Mouse (Mus musculus) embryonic fibroblast, embryonic 13.5 days (primary cell): ENCODE data around the gene Msh4. TPM values are rescaled to one million over a fixed set of nuclear protein-coding genes. Genes with fewer than 3 reads are reported as not detected.
A peak's percentile ranks its signal among the peaks of the same experiment; 100 is the strongest.

ENCODE experiments used
- H3K27ac ChIP-seq: 2 replicates; pipeline ENCODE4 v1.5.1; 2012; ENCODE audit warnings: low read length, control low read depth, inconsistent platforms; ENCODE audit not compliant: insufficient read depth
- H3K4me1 ChIP-seq: 2 replicates; pipeline ENCODE4 v1.6.1; 2011; ENCODE audit warnings: low read length; ENCODE audit not compliant: control insufficient read depth, insufficient read depth
- H3K4me3 ChIP-seq: 2 replicates; pipeline ENCODE4 v1.5.1; 2011; ENCODE audit warnings: mild to moderate bottlenecking, control low read depth, low read length; ENCODE audit not compliant: insufficient read depth
- CTCF ChIP-seq: IDR thresholded peaks from 2 replicates; pipeline ENCODE4 v1.5.1; 2011; ENCODE audit warnings: mild to moderate bottlenecking, control low read depth, low read length, moderate library complexity, borderline replicate concordance; ENCODE audit not compliant: insufficient read depth
- POLR2A ChIP-seq: IDR thresholded peaks from 2 replicates; pipeline ENCODE4 v1.6.1; 2011; ENCODE audit warnings: low read depth, mild to moderate bottlenecking, control low read depth, low read length, moderate library complexity
- polyA plus RNA-seq: library from polyadenylated mRNA; stranded (reverse); fragments of >200 nt; gene quantifications from 2 replicates; pipeline ENCODE4 v1.2.4, GENCODE M21; 2011; ENCODE audit warnings: low read depth; ENCODE audit not compliant: missing spikeins, insufficient read length

Gene Msh4
- polyA plus RNA-seq, 1 experiment = 0.32 TPM

GRCm38 (mm10) chr3:153911197-153911881 lies 5.4 kb upstream of the Msh4 start:
- Histone ChIP-seq H3K27ac (peak overlapping the region; percentile 85), H3K4me3 (peak overlapping the region; percentile 100), H3K4me1 (peaks cover 8% of the 10 kb centered on the region; the same call in 1 of the 2 replicates)
- TF ChIP-seq POLR2A = peak; percentile 2; the same call in 1 of the 2 replicates
- TF ChIP-seq CTCF = no peak

- no peak overlapping the region; the same call in 1 of the 2 replicates for H3K27ac ChIP-seq
- TF ChIP-seq CTCF = no peak
- no peak for TF ChIP-seq POLR2A
- peak overlapping the region; percentile 100 for H3K4me3 ChIP-seq
- peaks cover 8% of the 10 kb centered on the region; the same call in 1 of the 2 replicates for H3K4me1 ChIP-seq
Measured at GRCm38 (mm10) chr3:153910489-153910888, 4.6 kb upstream of the Msh4 start.

GRCm38 (mm10) chr3:153908919-153909318 lies 3.0 kb upstream of the Msh4 start:
- no peak overlapping the region for H3K27ac ChIP-seq
- peaks cover 8% of the 10 kb centered on the region; the same call in 1 of the 2 replicates for H3K4me1 ChIP-seq
- H3K4me3 ChIP-seq = peak overlapping the region; percentile 26
- TF ChIP-seq POLR2A (no peak), CTCF (no peak)

- TF ChIP-seq CTCF = no peak
- TF ChIP-seq POLR2A = no peak; the same call in 1 of the 2 replicates
- Histone ChIP-seq H3K27ac (no peak overlapping the region), H3K4me1 (peaks cover 6% of the 10 kb centered on the region; the same call in 1 of the 2 replicates), H3K4me3 (no peak overlapping the region)
Measured at GRCm38 (mm10) chr3:153905251-153906135, 445 bp downstream of the Msh4 start.

GRCm38 (mm10) chr3:153904586-153904985 lies 1.4 kb downstream of the Msh4 start:
- H3K4me3 ChIP-seq = no peak overlapping the region
- TF ChIP-seq POLR2A (no peak; the same call in 1 of the 2 replicates), CTCF (peak; percentile 87)
- H3K27ac ChIP-seq = no peak overlapping the region
- H3K4me1 ChIP-seq = peaks cover 6% of the 10 kb centered on the region; the same call in 1 of the 2 replicates

GRCm38 (mm10) chr3:153902595-153902994 lies 3.3 kb downstream of the Msh4 start:
- no peak overlapping the region for H3K27ac ChIP-seq
- TF ChIP-seq POLR2A (no peak), CTCF (no peak)
- 0 out of 2 replicates have a peak, but pooled peaks cover 2% of the 10 kb centered on the region for H3K4me1 ChIP-seq
- no peak overlapping the region for H3K4me3 ChIP-seq

GRCm38 (mm10) chr3:153901904-153902303 lies 4.0 kb downstream of the Msh4 start:
- no peak for TF ChIP-seq CTCF
- TF ChIP-seq POLR2A = no peak
- no peak overlapping the region for H3K4me3 ChIP-seq
- no peak overlapping the region for H3K27ac ChIP-seq
- no peaks in the 10 kb centered on the region for H3K4me1 ChIP-seq

GRCm38 (mm10) chr3:153897216-153897615 lies 8.7 kb downstream of the Msh4 start:
- Histone ChIP-seq H3K4me1 (no peaks in the 10 kb centered on the region), H3K27ac (no peak overlapping the region), H3K4me3 (no peak overlapping the region)
- TF ChIP-seq POLR2A = no peak
- no peak for TF ChIP-seq CTCF

- Histone ChIP-seq H3K27ac (no peak overlapping the region), H3K4me3 (no peak overlapping the region), H3K4me1 (no peaks in the 10 kb centered on the region)
- TF ChIP-seq CTCF (no peak), POLR2A (no peak)
Measured at GRCm38 (mm10) chr3:153895454-153895853, 10.5 kb downstream of the Msh4 start.
